Mouse (Mus musculus) spleen, adult 2 months (tissue): ENCODE measurements around the gene Supt3.

Experiments
- CTCF ChIP-seq: fragments of 200-500 bp; IDR thresholded peaks from 2 replicates; pipeline ENCODE4 v1.5.1; 2011; ENCODE audit warnings: mild to moderate bottlenecking, inconsistent platforms; ENCODE audit not compliant: insufficient read depth, insufficient read length, insufficient replicate concordance; ENCODE audit errors: extremely low read depth
- POLR2A ChIP-seq: fragments of 200-500 bp; IDR thresholded peaks from 2 replicates; pipeline ENCODE4 v1.6.1; 2011; ENCODE audit warnings: low read depth, low read length, inconsistent platforms

DNA sequence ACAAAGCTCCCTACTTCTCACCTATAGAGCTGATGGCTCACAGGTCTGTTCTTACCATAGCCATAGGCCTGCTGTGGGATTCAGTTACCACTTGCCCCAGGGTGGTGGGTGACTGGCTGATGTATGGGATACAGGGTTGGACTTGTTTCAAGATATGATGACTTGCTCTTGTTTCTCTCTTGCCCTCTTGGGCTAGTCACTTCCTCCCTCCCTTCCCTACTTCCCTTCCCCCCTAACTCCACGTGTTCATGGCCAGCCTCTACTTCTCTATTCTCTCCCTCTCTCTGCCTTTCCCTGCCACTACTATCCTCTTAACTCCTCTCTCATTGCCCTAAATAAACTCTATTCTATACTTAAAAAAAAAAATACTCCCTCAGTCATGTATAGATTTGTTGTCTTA lies 54.2 kb downstream of the Supt3 start:
- TF ChIP-seq POLR2A: no peak
- TF ChIP-seq CTCF: no peak
